Mouse (Mus musculus) olfactory bulb, adult 2 months (tissue): ENCODE results near the gene Opa1.

Experiments
- CTCF ChIP-seq: fragments of 200-500 bp; IDR thresholded peaks from 2 replicates; pipeline ENCODE4 v1.5.1; 2012; ENCODE audit warnings: low read depth, mild to moderate bottlenecking, low read length, moderate library complexity; ENCODE audit not compliant: insufficient read depth
- POLR2A ChIP-seq: fragments of 200-500 bp; IDR thresholded peaks from 2 replicates; pipeline ENCODE4 v1.6.1; 2012; ENCODE audit warnings: mild to moderate bottlenecking, low read depth, low read length, moderate library complexity; ENCODE audit not compliant: insufficient read depth

- TF ChIP-seq CTCF: no peak
- TF ChIP-seq POLR2A: no peak
Observed at GRCm38 (mm10) chr16:29592171-29592570, 13.0 kb downstream of the Opa1 start.
